Mouse (Mus musculus) lung, postnatal 10 days (tissue): ENCODE measurements around the gene Zfp827.
A peak's percentile ranks its signal among the peaks of the same experiment; 100 is the strongest.

ENCODE experiments used
- DNase-seq: peaks from one replicate; pipeline ENCODE4 v3.0.0; 2021

Gene Zfp827

GRCm38 (mm10) chr8:79067812-79068630 lies 39.8 kb downstream of the Zfp827 start:
- DNase-seq: no peak

GRCm38 (mm10) chr8:79073311-79073710 lies 45.1 kb downstream of the Zfp827 start:
- DNase-seq: no peak

- peak; percentile 42 for DNase-seq
Observed at GRCm38 (mm10) chr8:79074986-79075385, 46.7 kb downstream of the Zfp827 start.

GRCm38 (mm10) chr8:79077256-79077655 lies 49.0 kb downstream of the Zfp827 start:
- no peak for DNase-seq

GRCm38 (mm10) chr8:79078556-79079195 lies 50.4 kb downstream of the Zfp827 start:
- no peak for DNase-seq

- no peak for DNase-seq
Observed at GRCm38 (mm10) chr8:79079196-79079561, 50.9 kb downstream of the Zfp827 start.

- DNase-seq: peak; percentile 62
Observed at GRCm38 (mm10) chr8:79080096-79080739, 52.0 kb downstream of the Zfp827 start.

- no peak for DNase-seq
Observed at GRCm38 (mm10) chr8:79081333-79081732, 53.1 kb downstream of the Zfp827 start.

GRCm38 (mm10) chr8:79081955-79082354 lies 53.7 kb downstream of the Zfp827 start:
- no peak for DNase-seq

GRCm38 (mm10) chr8:79083461-79084358 lies 55.5 kb downstream of the Zfp827 start:
- peak; percentile 71 for DNase-seq

- no peak for DNase-seq
Observed at GRCm38 (mm10) chr8:79084359-79084820, 56.2 kb downstream of the Zfp827 start.

- DNase-seq: no peak
Observed at GRCm38 (mm10) chr8:79094422-79094821, 66.2 kb downstream of the Zfp827 start.

- no peak for DNase-seq
Observed at GRCm38 (mm10) chr8:79095162-79095561, 66.9 kb downstream of the Zfp827 start.

- DNase-seq: peak; percentile 54
Observed at GRCm38 (mm10) chr8:79096970-79097369, 68.7 kb downstream of the Zfp827 start.

- no peak for DNase-seq
Observed at GRCm38 (mm10) chr8:79102707-79103106, 74.5 kb downstream of the Zfp827 start.

- no peak for DNase-seq
Observed at GRCm38 (mm10) chr8:79103185-79103878, 75.1 kb downstream of the Zfp827 start.

- no peak for DNase-seq
Observed at GRCm38 (mm10) chr8:79103923-79104580, 75.8 kb downstream of the Zfp827 start.

- no peak for DNase-seq
Observed at GRCm38 (mm10) chr8:79104634-79105033, 76.4 kb downstream of the Zfp827 start.

GRCm38 (mm10) chr8:79105186-79105585 lies 76.9 kb downstream of the Zfp827 start:
- no peak for DNase-seq

- DNase-seq: no peak
Observed at GRCm38 (mm10) chr8:79111461-79111860, 83.2 kb downstream of the Zfp827 start.

- no peak for DNase-seq
Observed at GRCm38 (mm10) chr8:79112480-79112879, 84.2 kb downstream of the Zfp827 start.
